Mouse (Mus musculus) liver, embryonic 14.5 days (tissue): ENCODE measurements around the gene Slc17a1.

Source experiments
- CTCF ChIP-seq: IDR thresholded peaks from 2 replicates; pipeline ENCODE4 v1.5.1; 2016; ENCODE audit warnings: antibody characterized with exemption, low read depth, control low read depth
- EP300 ChIP-seq: IDR thresholded peaks from 2 replicates; pipeline ENCODE4 v1.6.1; 2016; ENCODE audit warnings: antibody characterized with exemption, low read depth

DNA sequence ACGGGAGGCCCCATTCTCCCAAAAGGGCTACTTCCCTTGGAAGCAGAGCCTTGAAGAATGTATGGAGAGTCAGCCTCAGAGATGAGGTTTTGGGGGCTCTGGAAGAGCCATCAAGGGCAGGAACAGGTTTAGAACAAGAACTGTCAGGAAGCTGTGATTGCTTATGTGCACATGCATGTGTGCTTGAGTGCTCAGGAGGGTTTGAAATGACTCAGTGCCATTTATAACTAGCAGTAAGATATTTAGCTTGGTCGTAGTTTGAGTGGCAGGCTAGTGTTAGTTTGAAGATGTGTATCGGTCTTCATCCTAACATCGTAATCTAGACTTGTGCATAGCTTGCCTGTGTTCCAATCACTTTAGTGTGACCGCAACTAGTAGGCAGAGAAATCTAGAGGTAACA is 39.4 kb downstream of the Slc17a1 start:
- TF ChIP-seq CTCF (no peak), EP300 (no peak)
